11 mouse cellular contexts compared by ENCODE assay signal in the genomic region with DNA sequence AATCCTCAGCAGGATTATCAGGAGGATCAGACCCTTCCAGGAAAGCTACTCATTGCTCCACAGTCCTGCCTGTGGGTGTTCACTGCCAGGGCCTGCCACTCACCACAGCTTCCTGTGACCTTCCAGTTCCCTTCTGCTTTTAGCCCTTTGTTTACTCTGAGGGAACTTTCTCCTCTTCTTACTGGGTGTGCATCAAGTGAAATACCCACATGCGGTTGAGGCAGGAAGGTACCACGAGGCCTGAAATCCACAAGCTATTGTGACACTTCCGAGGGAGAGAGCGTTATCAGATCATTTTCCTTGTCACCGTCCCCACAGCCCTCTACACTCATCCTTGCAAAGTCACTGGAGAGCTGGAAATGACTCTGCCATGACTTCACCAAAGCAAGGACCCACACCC. TPM values are rescaled to one million over a fixed set of nuclear protein-coding genes. Genes with fewer than 3 reads are reported as not detected.
DNase-seq lines count a peak whose midpoint lies in the region; ATAC-seq and TF ChIP-seq lines count a peak whose summit lies in the region.
"Had no signal": no experiment of that assay in that cellular context is flagged by ENCODE, and none has a peak within 500 bp of the region (broad histone marks: within the 10 kb centered on the region; RNA-seq: fewer than 3 reads in every experiment).

No protein-coding gene starts in this region.

- 53% methylated on average over 5 of the region's 5 CpGs for WGBS in kidney, postnatal 0 days
- 0% methylated on average over 5 of the region's 5 CpGs for WGBS in macrophage (ENCODE audit: missing documents)
- 40% methylated on average over 5 of the region's 5 CpGs for WGBS in stomach, postnatal 0 days

- TF ChIP-seq CTCF in kidney, postnatal 0 days (IDR thresholded peaks at IDR 0.05; ENCODE audit: low read depth), result no peak
- TF ChIP-seq CTCF in stomach, postnatal 0 days (IDR thresholded peaks at IDR 0.05; ENCODE audit: low read depth), result no peak

- H3K9me3 ChIP-seq in kidney, postnatal 0 days (replicated peaks; ENCODE audit: low read length), result no peaks in the 10 kb centered on the region
- H3K9me3 ChIP-seq in stomach, postnatal 0 days (ENCODE audit: control insufficient read depth, low read length), result no peaks in the 10 kb centered on the region
- H3K9me3 ChIP-seq: heart, embryonic 13.5 days had no signal

- no peak for TF ChIP-seq EP300 in stomach, postnatal 0 days (optimal IDR thresholded peaks at IDR 0.05)

- no peak for ATAC-seq in kidney, postnatal 0 days (replicated peaks; ENCODE audit: low FRiP score, low read depth)
- ATAC-seq in stomach, postnatal 0 days (ENCODE audit: low FRiP score, low TSS enrichment), result no peak

- H3K36me3 ChIP-seq in kidney, postnatal 0 days (ENCODE audit: insufficient read depth, low read length), result no peaks in the 10 kb centered on the region
- no peaks in the 10 kb centered on the region for H3K36me3 ChIP-seq in macrophage (ENCODE audit: inconsistent target)
- no peaks in the 10 kb centered on the region for H3K36me3 ChIP-seq in stomach, postnatal 0 days (ENCODE audit: control insufficient read depth, insufficient read depth, low read length)
- H3K36me3 ChIP-seq: heart, embryonic 13.5 days had no signal

- H3K4me3 ChIP-seq in kidney, postnatal 0 days (replicated peaks; ENCODE audit: low read depth, low read length), result no peak overlapping the region
- no peak overlapping the region for H3K4me3 ChIP-seq in macrophage (ENCODE audit: inconsistent target)
- no peak overlapping the region for H3K4me3 ChIP-seq in stomach, postnatal 0 days (ENCODE audit: low read depth, low read length)
- H3K4me3 ChIP-seq: heart, embryonic 13.5 days had no signal

- no peak overlapping the region for H3K9ac ChIP-seq in kidney, postnatal 0 days (ENCODE audit: low read depth, low read length)
- H3K9ac ChIP-seq in stomach, postnatal 0 days (ENCODE audit: low read length), result no peak overlapping the region
- H3K9ac ChIP-seq: heart, embryonic 13.5 days had no signal

- peak; percentile 25 for DNase-seq in kidney, postnatal 0 days (ENCODE audit: low spot score)
- DNase-seq in kidney, postnatal 36 days, result no peak
- peak; percentile 88 for DNase-seq in induced T-regulatory cell, adult 2 months (ENCODE audit: low read depth)
- DNase-seq in thymus, postnatal 25 days, result peak; percentile 49
- no peak for DNase-seq in frontal cortex, adult 2 months (ENCODE audit: extremely low spot score in 1 of 2, low spot score in 1 of 2)
- DNase-seq in stomach, postnatal 0 days (ENCODE audit: low spot score), result no peak
- DNase-seq in urinary bladder, postnatal 10 days (ENCODE audit: low spot score), result no peak
- DNase-seq: cerebellum, adult 18-20 months had no signal

- no peak overlapping the region for H3K4me2 ChIP-seq in kidney, postnatal 0 days (ENCODE audit: low read length)
- H3K4me2 ChIP-seq in stomach, postnatal 0 days (replicated peaks; ENCODE audit: low read depth), result no peak overlapping the region
- H3K4me2 ChIP-seq: heart, embryonic 13.5 days had no signal

- H3K27ac ChIP-seq in kidney, postnatal 0 days, result no peak overlapping the region
- H3K27ac ChIP-seq in macrophage, result peak overlapping the region; percentile 76
- no peak overlapping the region for H3K27ac ChIP-seq in stomach, postnatal 0 days (replicated peaks)
- H3K27ac ChIP-seq: heart, embryonic 13.5 days had no signal

- no peaks in the 10 kb centered on the region for H3K27me3 ChIP-seq in kidney, postnatal 0 days (ENCODE audit: insufficient read depth, low read length)
- H3K27me3 ChIP-seq in stomach, postnatal 0 days (ENCODE audit: control insufficient read depth, insufficient read depth, low read length), result no peaks in the 10 kb centered on the region
- H3K27me3 ChIP-seq: heart, embryonic 13.5 days had no signal

- no peaks in the 10 kb centered on the region for H3K4me1 ChIP-seq in kidney, postnatal 0 days (replicated peaks; ENCODE audit: insufficient read depth, low read length)
- H3K4me1 ChIP-seq in stomach, postnatal 0 days (replicated peaks; ENCODE audit: control insufficient read depth, insufficient read depth), result no peaks in the 10 kb centered on the region

- H3K79me2 ChIP-seq in macrophage (ENCODE audit: inconsistent target), result no peaks in the 10 kb centered on the region

RNA-seq across cellular contexts. Expression of a gene that starts 16.3 kb away (rescaled TPM):
- polyA plus RNA-seq in kidney, postnatal 0 days (2015; fragmentation: Nextera tagmentation; extraction: Ambion mirVana), result 0.21 and 0.29 TPM in 2 replicates
- 1 to 10 TPM in 2 of 26 experiments, under 1 TPM in 18, not detected in 6; 0.07 to 1.5 (median 0.27) TPM for total RNA-seq in macrophage (2018; cell fraction: chromatin; rRNA removed)
- total RNA-seq in macrophage (2018; cell fraction: cytosol; rRNA removed), result under 1 TPM; 0.03 to 0.49 (median 0.17) TPM
- total RNA-seq in macrophage (2018; cell fraction: nucleus; rRNA removed), result 1 to 10 TPM in 2 of 26 experiments, under 1 TPM in 23, not detected in 1; 0.10 to 1.0 (median 0.38) TPM
- 0.12 to 0.55 TPM (median 0.23 TPM) in 3 replicates for polyA plus RNA-seq in macrophage (2018)
- 0.27 and 0.46 TPM in 2 replicates for polyA plus RNA-seq in frontal cortex, adult 2 months (2012; rRNA removed)
- polyA plus RNA-seq in stomach, postnatal 0 days (2015; fragmentation: Nextera tagmentation; extraction: Ambion mirVana), result 1.5 and 1.6 TPM in 2 replicates

RNA-seq across cellular contexts. Expression of a gene that starts 20.3 kb away (rescaled TPM):
- 0.17 and 2.0 TPM in 2 replicates for polyA plus RNA-seq in kidney, postnatal 0 days (2015; fragmentation: Nextera tagmentation; extraction: Ambion mirVana)
- total RNA-seq in macrophage (2018; cell fraction: chromatin; rRNA removed), result 10 to 100 TPM in 1 of 26 experiments, 1 to 10 TPM in 4, under 1 TPM in 4, not detected in 17; 0.25 to 10.2 (median 1.3) TPM
- 1 to 10 TPM in 1 of 26 experiments, under 1 TPM in 24, not detected in 1; 0.03 to 3.7 (median 0.18) TPM for total RNA-seq in macrophage (2018; cell fraction: cytosol; rRNA removed)
- total RNA-seq in macrophage (2018; cell fraction: nucleus; rRNA removed), result 1 to 10 TPM in 7 of 26 experiments, under 1 TPM in 14, not detected in 5; 0.15 to 8.5 (median 0.40) TPM
- 0.11 to 0.69 TPM (median 0.25 TPM) in 3 replicates for polyA plus RNA-seq in macrophage (2018)
- 0.06 TPM in 1 of 2 replicates, not detected in the other for polyA plus RNA-seq in frontal cortex, adult 2 months (2012; rRNA removed)
- polyA plus RNA-seq in stomach, postnatal 0 days (2015; fragmentation: Nextera tagmentation; extraction: Ambion mirVana), result 0.41 and 0.62 TPM in 2 replicates
- polyA plus RNA-seq: stomach, embryonic 14.5 days had no signal

Comparison
In these comparisons a context has a peak if more than half of its experiments do, and no peak if none do; other contexts are left out.
1. DNase-seq: peak in kidney, postnatal 0 days (single experiment), induced T-regulatory cell, adult 2 months (single experiment) and thymus, postnatal 25 days (single experiment); none in kidney, postnatal 36 days (0 of 2), frontal cortex, adult 2 months (0 of 2), stomach, postnatal 0 days (single experiment) and urinary bladder, postnatal 10 days (single experiment).